Mouse (Mus musculus): ENCODE measurements around the gene Foxp1.

Foxp1 gene

DNA sequence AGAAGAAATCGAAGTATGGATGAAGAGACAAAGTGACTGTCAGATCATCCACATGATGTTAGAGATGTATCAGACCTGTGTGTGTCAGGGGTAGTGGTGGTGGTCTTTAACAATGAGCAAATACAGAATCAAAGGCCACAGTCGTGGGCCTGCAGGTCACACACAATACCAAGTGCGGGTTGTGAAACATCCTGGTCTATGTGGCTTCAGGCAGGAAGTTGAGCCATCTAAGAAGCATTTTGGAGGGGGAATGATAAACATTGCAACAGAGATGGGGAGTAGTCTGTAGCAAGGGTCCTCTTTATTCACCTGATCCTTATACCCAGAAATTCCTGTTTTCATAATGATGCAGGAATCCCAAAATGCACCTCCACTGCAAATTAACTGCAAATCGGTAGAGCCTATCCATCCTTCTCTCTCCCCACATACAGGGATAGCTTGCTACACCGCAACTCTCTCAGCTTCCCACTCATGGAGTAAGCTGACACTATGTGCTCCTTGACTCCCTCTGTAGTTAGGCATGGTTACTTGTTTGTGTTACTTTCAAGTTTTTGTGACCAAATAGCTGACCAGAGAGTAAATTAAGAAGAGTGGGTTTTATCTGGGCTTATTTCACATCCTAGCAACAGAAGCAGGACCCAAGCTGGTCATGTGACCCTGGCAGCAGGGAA is 310.7 kb downstream of the Foxp1 start:
- no peak for DNase-seq (ENCODE audit: low spot score in 2 of 2)

DNA sequence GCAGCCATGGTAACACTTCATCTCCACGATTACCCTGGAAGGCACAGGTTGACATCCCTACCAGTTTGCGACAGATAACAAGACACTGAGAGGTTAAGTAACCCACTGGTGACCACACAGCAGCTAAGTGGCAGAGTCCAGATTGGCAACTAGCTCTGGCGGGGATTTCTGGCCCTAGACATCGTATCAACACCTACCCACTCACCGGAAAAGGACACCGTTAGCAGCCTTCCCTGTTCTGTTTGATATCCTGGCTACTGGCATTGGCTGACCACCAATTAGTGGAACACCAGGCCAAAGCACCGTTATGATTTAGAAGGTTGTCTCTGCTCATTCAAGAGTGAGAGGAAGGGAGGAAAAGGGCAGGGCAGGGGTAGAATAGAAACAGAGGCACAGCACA is 312.4 kb downstream of the Foxp1 start:
- DNase-seq (ENCODE audit: low spot score in 2 of 2), result no peak

DNA sequence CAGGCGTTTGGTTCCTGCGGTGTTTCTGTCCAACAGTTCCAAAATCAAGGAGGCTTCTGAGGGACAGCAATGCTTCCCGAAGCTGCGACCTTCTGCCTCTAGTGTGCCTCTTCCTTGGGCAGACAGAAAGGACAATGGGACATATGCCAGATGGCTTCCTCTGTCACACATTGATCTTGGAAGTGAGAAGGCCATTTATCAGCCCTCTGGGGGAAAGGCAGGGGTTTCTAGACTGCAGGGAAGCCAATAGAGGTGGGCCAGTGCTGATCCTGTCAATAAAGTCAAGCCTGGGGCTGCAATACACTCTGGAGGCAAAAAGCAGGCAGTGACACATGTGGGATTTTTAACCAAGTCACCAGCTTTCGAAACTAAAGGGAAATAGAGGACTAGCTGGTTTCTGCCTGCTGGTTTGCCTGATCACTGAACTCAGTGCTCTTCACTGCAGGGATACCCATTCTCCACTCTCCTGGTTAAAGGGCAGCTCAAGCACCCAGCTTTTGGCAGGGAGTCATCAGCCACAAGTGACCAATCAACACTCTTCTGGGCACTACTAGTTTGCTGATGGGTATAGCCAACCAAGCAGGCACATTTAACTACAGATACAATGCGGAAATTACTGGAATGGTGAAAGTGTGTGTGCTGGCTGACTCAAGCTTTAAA is 315.2 kb downstream of the Foxp1 start:
- DNase-seq (ENCODE audit: low spot score in 2 of 2), result no peak

DNA sequence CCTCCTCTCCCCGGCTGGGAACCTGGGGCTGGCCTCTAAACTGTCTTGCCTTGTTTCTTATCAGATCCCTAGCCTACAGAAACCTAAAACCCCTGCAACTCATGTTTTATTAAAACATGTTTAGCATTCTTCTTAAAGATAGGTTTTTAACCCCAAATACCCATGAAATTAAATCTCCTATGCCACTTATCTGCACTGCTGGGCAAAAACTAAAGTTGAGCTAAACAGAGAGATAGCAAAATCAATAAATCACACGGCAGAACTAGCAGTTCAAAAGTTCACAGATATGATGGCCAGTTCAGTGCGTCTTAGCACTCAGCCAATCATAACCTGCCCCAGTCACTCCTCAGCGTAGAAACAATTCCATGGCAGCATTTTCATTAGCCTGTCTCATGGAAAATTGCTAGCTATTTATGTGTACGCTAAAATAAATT is 316.1 kb downstream of the Foxp1 start:
- DNase-seq (ENCODE audit: low spot score in 2 of 2), result no peak

DNA sequence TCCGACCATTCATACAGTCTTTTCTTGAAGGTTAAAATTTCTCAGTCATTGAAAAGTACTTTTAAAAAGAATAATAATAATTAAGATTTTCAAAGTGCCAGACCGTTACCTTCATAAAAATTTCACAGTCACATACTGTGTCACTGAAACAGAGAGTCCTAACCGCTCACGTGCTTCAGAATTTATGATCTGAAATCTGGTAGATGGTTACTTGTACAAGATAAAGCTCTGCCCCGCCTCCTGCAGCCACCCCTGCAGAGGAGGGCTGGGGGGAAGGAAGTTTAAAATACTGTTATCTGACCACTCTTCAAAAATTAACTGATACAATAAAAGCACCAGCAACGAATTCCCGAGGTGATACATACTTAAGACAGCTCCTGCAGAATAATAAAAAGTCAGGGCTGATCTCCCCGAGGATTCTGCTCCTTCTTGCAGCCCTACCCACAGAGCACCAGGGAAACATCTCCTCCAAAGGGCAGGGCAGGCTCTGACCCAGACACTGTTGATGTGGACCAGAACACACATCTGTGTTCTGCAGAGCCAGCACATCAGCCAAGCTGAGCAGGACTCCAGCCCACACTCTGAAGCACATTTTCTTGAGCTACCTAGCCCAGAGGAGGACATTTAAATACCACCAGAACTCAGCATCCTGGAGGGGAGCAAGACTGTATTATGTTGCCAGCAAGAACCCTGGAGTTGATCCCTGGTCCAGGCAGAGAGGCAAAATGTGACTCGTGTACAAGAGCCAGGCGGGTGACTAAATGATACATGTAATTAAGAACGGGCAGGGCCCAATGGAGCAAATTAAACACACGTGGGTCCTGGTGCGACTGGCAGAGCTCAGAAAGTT is 316.7 kb downstream of the Foxp1 start:
- no peak for DNase-seq (ENCODE audit: low spot score in 2 of 2)

DNA sequence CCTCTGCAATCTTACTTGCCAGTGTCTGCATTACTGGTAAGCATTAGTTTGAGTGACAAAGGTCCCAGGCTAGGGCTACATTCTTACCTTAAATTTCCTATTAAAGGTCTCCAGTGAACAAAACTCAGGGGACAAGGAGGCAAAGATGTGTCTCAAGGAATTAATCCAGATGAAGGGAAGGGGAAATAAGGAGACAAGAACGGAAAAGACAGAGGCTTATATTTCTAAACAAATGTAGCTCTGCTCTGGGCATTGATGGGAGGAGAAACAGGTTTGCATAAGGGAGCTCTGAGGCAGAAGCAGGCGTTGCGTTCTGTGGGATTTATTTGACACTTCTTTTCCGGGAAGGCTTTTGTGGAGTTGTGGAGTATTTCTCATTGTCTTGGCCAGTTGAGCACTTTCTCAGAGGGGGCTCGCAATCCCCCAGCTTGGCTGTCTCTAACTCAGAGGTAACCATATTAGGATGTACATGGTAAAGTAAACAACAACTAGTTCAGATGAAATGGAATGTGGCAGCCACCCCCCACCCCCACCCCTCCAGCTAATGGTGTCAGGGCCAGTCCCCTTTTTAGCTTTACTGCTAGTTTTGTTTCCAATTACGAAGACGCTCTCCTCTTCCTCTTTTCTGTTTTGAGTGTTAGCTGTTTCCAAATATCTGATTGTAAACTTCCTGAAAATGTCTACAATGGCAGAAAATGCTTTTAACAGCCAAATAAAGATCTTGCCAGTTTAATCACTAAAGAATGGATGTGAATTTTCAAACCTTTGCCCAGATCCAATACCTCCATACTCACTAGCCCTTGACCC is 317.5 kb downstream of the Foxp1 start:
- DNase-seq (ENCODE audit: low spot score in 2 of 2), result no peak

DNA sequence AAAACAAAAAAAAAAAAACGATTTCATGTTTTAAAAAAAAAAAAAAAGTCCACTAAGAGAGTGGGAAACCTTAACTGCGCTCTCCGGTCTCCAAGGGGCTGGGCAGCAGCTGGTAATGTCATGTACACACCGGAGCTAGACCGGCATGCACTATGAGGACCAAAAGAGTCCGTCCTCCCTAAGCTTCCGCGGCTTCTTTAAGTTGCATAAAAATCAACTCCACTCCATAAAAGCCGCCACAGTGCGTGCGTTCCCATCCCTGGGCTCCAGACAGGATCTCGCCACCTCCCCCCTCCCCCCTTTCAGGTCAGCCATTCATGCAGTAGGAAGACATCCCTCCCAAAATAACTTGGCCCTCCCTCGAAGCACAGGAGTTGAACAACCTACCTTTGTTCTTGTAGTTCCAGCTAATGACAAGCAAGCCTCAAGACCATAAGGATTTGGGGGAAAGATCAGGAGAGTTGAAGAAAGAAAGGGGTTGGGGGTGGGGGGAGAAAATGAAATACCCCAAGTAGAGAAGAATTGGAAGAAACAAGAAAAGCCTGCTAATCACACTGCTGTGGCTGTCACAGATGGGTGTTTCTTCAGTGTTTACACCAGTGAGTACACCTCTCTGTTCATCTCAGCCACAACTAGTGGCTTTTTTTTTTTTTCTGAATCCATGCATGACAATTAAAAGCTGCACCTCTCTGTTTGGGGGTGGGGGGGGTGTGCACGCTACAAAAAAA is 318.3 kb downstream of the Foxp1 start:
- no peak for DNase-seq (ENCODE audit: low spot score in 2 of 2)

DNA sequence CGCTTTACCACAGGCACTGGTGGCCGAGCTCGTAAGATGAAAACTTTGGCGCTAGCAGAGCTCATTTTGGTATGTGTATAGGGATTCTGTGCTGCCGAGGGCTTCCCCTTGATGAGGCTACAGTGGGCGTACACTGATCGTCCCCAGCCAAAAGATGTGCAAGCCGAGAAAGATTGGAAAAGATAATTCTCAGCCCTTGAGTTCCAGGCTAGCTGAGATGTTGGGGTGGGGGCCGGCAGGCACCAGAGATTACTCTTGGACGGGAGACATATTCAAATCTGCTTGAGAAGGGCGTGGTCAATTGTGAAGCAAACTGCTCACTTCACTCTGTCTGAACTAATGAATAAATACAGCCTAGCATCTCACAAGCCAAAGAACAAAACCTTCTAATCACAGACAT is 319.3 kb downstream of the Foxp1 start:
- DNase-seq (ENCODE audit: low spot score in 2 of 2), result no peak

DNA sequence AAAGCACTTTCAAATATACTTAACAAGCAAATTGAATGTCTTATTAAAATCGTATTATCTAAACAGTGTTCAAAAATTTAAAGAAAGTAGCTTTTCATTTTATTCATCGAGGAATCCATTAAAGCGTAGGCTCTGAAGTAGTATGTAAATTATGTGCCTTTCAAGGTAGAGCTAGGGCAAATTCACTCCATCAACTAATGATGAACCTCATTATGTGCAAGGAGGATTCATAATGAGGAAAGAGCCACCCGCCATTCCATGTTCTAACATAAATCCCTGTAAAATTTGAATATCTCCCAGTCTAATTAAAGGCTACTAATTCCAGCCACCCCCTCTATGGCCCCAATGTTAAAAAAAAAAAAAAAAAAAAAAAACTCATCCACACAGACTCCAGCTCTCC is 319.7 kb downstream of the Foxp1 start:
- no peak for DNase-seq (ENCODE audit: low spot score in 2 of 2)

DNA sequence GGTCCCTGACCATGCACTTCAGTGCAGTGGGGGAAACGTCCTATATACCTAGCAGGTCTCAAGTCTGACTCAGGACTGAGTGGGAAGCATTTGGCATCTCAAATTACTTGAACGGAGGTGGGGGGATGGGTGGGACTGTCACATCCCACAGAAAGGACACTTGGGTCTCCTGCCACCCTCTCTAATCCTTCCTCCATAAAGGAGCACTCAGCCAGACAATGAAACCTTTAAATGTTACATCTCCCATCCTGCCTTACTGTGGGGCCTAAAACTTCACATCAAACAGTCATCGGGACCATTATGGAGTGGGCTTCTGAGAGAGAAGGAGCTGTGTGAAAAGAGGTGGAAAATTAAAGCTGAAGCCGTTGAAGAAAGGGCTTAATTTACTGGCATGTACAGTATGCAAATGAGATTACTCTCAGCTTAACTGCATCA is 321.2 kb downstream of the Foxp1 start:
- no peak for DNase-seq (ENCODE audit: low spot score in 2 of 2)

DNA sequence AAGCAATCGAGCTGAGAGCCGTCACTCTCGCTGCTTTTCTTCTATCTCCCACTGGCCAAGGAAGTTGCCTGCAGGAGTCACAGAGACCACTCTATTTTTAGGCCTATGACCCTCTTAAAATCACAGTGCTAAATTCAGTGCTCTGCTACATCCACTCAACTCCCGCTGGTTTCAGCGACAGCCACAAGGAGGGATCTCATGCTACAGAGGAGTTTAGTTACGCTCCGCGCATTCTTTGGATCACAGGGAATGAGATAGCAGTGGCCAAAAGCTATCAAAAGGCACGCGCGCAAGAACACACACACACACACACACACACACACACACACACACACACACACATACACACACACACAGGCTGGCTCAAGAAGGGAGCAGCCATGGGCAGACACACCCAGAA is 321.9 kb downstream of the Foxp1 start:
- no peak for DNase-seq (ENCODE audit: low spot score in 2 of 2)

DNA sequence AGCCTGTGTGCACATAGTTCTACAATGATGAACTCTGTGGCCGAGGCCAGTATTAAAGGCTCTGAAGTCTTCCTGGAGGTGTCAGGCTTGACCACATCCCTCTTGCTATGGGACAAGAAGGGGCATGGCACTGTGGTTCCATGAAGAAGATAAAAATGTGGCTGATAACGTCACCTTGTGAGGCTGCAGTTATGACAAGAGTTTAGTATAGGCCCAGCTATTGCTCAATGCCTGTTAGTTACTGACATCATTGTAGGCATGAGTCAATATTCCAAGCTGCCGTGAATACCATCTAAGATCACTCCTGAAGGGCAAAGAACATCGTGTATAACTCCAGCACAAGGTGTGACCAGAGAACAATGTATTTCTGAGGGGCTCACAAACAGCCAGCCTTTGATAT is 323.2 kb downstream of the Foxp1 start:
- no peak for DNase-seq (ENCODE audit: low spot score in 2 of 2)

DNA sequence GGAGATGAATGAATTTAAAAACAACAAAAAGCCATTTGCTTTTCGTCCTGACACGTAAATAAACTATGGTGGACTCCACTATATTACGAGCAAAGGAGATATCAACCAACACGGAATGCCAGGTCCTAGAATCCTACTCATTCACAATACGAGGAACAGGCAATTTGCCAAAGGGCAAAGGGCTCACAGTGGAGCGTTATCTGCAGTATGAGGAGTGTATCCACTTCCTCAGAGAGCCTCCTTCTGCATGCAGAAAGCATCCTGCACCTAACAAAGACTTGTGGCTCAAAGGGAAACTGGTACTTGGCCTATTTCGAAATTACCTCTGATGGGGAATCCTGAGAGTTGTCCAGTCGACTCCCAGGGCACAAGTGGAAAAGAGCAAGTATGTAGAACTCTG is 328.8 kb downstream of the Foxp1 start:
- no peak for DNase-seq (ENCODE audit: low spot score in 2 of 2)

DNA sequence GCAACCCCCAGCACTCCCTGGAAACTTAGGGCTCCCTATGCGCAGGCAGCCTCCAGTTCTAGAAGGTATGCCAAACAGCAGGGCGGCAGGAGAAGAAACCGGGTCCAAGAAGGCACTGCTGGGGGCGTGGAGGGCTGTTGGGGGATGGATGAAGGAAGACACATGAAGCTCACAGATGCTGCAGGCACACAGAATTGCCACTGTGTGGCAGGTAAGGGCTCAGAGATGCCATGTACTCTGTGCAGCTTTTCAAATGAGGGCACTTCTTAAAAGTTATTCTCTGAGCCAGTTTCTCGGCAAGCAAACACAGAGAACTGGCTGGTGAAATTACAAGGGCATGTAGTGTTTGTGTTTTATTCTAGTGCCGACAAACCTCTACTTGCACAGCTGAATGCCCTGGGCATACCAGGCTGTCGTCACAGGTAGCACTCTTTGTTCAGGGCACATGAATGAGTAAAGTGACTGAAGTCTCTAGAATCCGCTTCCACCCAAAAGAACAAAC is 330.8 kb downstream of the Foxp1 start:
- no peak for DNase-seq (ENCODE audit: low spot score in 2 of 2)

DNA sequence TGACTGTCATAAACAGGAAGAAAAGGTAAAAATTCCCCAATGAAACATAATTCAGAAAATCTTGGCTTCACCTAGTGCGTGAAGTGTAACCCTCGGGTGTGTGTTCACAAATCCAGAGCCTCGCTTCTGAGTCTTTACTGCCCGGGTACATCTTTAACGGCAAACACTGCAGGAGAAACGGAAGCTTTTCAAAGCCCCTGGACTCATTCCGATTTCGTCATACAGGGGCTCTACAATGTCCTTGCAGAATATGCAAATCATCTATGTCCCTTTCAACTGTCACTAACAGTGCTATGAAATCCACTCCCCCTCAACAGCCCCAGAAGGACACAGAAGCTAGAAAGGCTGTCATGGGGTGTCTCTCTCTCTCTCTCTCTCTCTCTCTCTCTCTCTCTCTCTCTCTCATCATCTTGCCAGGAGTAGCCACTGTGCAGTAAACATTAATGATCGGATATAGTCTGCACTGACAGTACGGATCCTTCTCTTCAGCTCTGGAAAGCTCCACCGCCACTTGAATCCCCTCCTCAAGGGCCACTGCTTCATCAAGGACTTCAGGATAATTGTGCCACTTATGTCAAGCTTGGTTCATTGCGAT is 331.4 kb downstream of the Foxp1 start:
- DNase-seq (ENCODE audit: low spot score in 2 of 2), result no peak

DNA sequence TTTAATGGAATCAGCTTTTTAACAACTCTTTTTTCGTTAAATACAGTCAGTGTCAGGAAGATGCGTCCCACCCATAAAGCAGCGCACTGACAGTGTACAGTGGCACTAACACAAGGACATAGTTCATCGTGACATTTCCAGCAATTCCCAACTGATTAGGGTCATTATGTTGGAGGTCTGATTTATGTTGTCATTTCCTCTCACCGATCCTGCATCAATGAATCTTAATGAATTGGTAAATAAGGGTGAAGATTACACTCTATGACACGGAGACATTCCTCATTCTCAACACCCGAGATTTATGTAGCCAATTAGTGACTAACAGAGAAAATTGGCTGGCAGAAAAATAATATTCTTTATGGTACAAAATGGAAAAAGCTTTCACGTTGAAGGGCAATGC is 332.6 kb downstream of the Foxp1 start:
- DNase-seq (ENCODE audit: low spot score in 2 of 2), result no peak

DNA sequence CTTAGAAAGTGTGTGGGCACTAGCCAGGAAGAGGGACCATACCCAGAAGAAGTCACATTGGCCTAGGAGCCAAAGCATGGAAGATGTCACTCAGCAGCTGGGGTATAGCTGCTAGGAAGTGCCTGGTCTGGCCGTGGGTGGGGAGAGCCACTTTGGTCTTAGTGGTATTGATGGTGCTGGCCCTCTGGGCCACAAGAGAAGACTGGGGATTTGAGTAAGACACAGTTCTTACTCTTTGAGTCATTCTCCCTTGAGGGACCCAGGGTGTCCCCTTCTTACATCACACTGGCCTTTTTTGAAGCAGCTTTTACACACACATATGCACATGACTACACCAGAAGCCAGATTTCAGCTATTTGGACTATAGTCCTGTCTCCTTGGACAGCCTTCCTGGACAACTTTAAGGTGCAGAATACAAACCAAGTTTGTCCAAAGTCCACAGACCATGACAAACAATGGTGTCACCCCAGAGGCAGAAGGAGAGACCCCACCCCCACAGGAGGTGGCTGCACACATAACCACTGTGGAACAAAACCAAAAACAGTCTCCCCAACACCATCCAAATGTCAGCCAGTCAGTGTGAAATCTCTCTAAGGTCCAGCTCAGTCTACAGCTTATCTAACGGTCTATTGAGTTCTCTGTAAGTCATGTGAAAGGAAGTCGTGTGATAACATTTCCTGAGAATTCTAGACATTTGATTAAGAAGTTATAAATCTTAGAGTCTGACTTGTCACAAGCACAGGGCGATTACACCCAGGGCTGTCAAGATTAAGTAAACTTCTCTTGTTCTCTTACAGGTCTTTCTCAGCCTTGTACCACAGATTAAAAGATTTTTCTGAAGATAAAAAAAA is 333.9 kb downstream of the Foxp1 start:
- DNase-seq (ENCODE audit: low spot score in 2 of 2), result no peak

DNA sequence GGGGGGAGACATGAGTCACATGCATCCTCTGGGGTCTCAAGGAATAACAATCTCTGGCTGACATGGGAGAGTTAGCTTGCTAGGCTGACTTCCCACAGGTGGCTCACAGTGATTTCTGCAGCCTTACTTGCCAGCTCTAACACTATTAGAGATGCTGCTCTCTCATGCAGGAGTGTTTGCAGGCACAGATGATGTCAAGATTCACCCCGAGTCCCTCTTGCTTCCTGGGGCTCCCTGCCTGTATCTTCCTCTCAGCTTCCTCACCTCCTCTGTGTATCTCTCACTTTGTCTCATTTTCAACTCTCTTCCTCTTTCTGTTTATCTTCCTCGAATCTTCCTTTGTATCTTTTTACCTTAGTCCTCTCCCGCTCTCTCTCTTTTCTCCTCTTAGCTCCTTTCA is 334.6 kb downstream of the Foxp1 start:
- no peak for DNase-seq (ENCODE audit: low spot score in 2 of 2)

DNA sequence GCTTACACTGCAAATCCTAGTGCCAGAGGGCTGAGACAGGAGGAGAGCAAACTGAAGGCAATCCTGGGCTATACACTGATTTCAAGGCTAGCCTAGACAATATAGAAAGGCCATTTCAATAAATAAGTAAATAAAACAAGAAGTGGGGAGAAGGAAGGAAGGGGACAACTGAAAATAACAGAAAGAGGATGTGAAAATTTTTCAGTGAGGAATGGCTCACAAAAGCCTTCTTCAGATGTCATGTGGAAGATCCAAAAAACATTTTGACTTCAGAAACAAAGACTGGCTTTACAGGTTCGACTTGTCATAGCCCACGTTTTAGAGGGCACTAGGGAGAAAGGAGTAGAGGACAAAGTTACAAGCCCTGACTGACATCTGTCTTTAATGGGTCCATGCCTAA is 335.1 kb downstream of the Foxp1 start:
- DNase-seq (ENCODE audit: low spot score in 2 of 2), result no peak

DNA sequence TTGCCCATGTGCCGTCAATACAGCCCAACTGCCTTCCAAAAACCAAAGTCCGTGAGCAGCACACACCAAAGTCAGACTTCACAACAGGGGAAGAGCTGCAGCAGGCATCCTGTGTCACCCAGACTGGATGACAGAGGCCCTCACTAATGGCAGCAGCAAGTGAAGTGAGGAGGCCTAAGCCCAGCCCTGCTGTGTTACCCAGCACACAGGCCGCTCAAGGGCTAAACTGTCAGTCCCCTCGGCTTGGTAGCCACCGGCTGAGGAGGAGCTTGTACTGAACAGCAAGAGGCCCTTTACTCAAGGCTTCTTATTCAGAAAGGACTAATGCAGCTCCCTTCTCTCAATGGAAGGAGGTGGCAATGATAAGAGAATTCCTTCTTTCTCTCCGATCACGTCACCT is 336.0 kb downstream of the Foxp1 start:
- no peak for DNase-seq (ENCODE audit: low spot score in 2 of 2)

Data from urinary bladder, postnatal 36 days (tissue).